8 mouse cellular contexts compared by ENCODE assay signal in the genomic region with DNA sequence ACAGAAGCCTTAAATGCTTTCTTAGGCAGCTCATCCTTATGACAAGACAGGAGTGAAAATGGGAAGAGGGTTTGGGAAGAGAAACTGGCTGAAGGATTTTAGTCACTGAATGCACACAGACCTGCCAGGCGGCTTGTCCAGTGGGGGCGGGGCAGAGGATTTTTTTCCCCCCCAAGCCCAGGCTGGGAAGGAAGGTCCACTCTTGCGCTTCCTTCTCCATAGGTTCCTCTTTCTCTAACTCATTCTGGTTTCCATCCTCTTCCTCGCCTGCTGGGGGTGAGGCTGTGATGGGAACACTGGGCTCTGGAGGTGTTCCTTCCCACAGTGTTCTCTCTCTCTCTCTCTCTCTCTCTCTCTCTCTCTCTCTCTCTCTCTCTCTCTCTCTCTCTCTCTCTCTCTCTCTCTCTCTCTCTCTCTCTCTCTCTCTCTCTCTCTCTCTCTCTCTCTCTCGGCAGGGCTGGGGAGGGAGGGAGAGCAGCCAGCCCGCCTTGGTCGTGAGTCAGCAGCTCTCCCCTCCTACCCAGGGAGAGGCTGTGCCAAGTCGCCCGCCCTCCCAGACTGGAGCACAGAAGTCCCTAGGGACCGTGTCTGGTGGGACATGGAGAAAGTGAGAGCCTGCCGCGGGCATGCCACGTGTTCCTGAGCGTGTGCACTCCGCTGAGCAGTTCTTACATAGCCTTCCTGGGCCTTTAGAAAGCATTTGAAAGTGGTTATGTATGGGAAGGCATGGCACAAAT.
DNase-seq lines count a peak whose midpoint lies in the region; ATAC-seq and TF ChIP-seq lines count a peak whose summit lies in the region.

No protein-coding gene starts in this region.

- peaks cover 3 to 12% of the 10 kb centered on the region in 2 experiments; a peak in 3 of 4 replicates for H3K4me1 ChIP-seq in CH12.LX (ENCODE audit: control insufficient read depth in 1 of 2, insufficient read depth in 2 of 2)
- no peaks in the 10 kb centered on the region for H3K4me1 ChIP-seq in liver, embryonic 15.5 days (replicated peaks)
- H3K4me1 ChIP-seq in neural tube, embryonic 12.5 days = peaks cover 10% of the 10 kb centered on the region; the same call in 1 of the 2 replicates

- in situ Hi-C loops in CH12.LX (cut with MboI; ENCODE audit: low pct_ligation_motif_present, low pct_unique_long_range_greater_than_20kb, low sequenced_read_pairs) = no loop called here

- TF ChIP-seq RAD21 in CH12.LX (IDR thresholded peaks at IDR 0.05; ENCODE audit: low read depth, low read length) = no peak

- no peaks in the 10 kb centered on the region for H3K9me3 ChIP-seq in CH12.LX (replicated peaks; ENCODE audit: low read length)
- no peaks in the 10 kb centered on the region for H3K9me3 ChIP-seq in liver, embryonic 15.5 days (replicated peaks)
- H3K9me3 ChIP-seq in neural tube, embryonic 12.5 days = no peaks in the 10 kb centered on the region

- H3K27me3 ChIP-seq in CH12.LX (replicated peaks) = no peaks in the 10 kb centered on the region
- no peaks in the 10 kb centered on the region for H3K27me3 ChIP-seq in liver, embryonic 15.5 days
- no peaks in the 10 kb centered on the region for H3K27me3 ChIP-seq in neural tube, embryonic 12.5 days (replicated peaks)

- ATAC-seq in liver, embryonic 15.5 days (ENCODE audit: insufficient read depth) = no peak
- peak; percentile 79 for ATAC-seq in neural tube, embryonic 12.5 days (ENCODE audit: low FRiP score, low read depth)

- peak; percentile 10 for DNase-seq in CH12.LX (ENCODE audit: extremely low read depth)
- peak; percentile 3 for DNase-seq in cerebellum, adult 9-11 months
- DNase-seq in frontal cortex, postnatal 10 days (ENCODE audit: low spot score in 2 of 2) = peak; percentile 60 to 71
- peak; percentile 82 for DNase-seq in heart, postnatal 4 days
- DNase-seq in layer of hippocampus, adult 2 months (ENCODE audit: low spot score in 2 of 2) = peak; percentile 58 to 72
- DNase-seq in urinary bladder, postnatal 10 days (ENCODE audit: low spot score) = peak; percentile 19

- no peak overlapping the region for H3K27ac ChIP-seq in CH12.LX (ENCODE audit: insufficient read depth, low read depth)
- peak overlapping the region; percentile 67 for H3K27ac ChIP-seq in layer of hippocampus, adult 2 months
- H3K27ac ChIP-seq in liver, embryonic 15.5 days (replicated peaks) = no peak overlapping the region
- no peak overlapping the region for H3K27ac ChIP-seq in neural tube, embryonic 12.5 days

- TF ChIP-seq POLR2A in CH12.LX (IDR thresholded peaks at IDR 0.05; ENCODE audit: low read depth, low read length) = no peak

- no peak overlapping the region for H3K4me3 ChIP-seq in CH12.LX (replicated peaks in 1 of 3; ENCODE audit: low read depth in 2 of 3, low read length in 2 of 3, poor library complexity in 1 of 3)
- H3K4me3 ChIP-seq in layer of hippocampus, adult 2 months = peak overlapping the region; percentile 33
- no peak overlapping the region for H3K4me3 ChIP-seq in liver, embryonic 15.5 days (replicated peaks)
- H3K4me3 ChIP-seq in neural tube, embryonic 12.5 days = no peak overlapping the region

- no peaks in the 10 kb centered on the region for H3K36me3 ChIP-seq in CH12.LX (replicated peaks in 1 of 2; ENCODE audit: control insufficient read depth in 1 of 2, insufficient read depth in 1 of 2, low read length in 1 of 2)
- H3K36me3 ChIP-seq in liver, embryonic 15.5 days (replicated peaks) = no peaks in the 10 kb centered on the region
- no peaks in the 10 kb centered on the region for H3K36me3 ChIP-seq in neural tube, embryonic 12.5 days

- TF ChIP-seq CTCF in CH12.LX (conservative IDR thresholded peaks at IDR 0.05 in 1 of 2, IDR thresholded peaks at IDR 0.05 in 1 of 2; ENCODE audit: low read depth in 2 of 2, low read length in 2 of 2) = no peak
- TF ChIP-seq CTCF in layer of hippocampus, adult 2 months (conservative IDR thresholded peaks at IDR 0.05) = no peak

- no peaks in the 10 kb centered on the region for H3K79me2 ChIP-seq in CH12.LX (replicated peaks; ENCODE audit: control insufficient read depth, extremely low read depth, insufficient read depth, poor library complexity, severe bottlenecking)

- WGBS in liver, embryonic 15.5 days (ENCODE audit: insufficient replicate concordance) = 8% methylated on average over 14 of the region's 15 CpGs
- 16% methylated on average over 14 of the region's 15 CpGs for WGBS in neural tube, embryonic 12.5 days

- peak overlapping the region; percentile 39; the same call in 1 of the 2 replicates for H3K4me2 ChIP-seq in CH12.LX (ENCODE audit: insufficient read depth, low read depth, poor library complexity, severe bottlenecking)
- H3K4me2 ChIP-seq in liver, embryonic 15.5 days = peak overlapping the region; percentile 46
- peak overlapping the region; percentile 46 for H3K4me2 ChIP-seq in neural tube, embryonic 12.5 days (replicated peaks)

- TF ChIP-seq EP300 in CH12.LX (IDR thresholded peaks at IDR 0.05; ENCODE audit: low read length) = no peak

- H3K9ac ChIP-seq in CH12.LX (ENCODE audit: insufficient read depth, low read depth) = no peak overlapping the region
- no peak overlapping the region for H3K9ac ChIP-seq in liver, embryonic 15.5 days
- H3K9ac ChIP-seq in neural tube, embryonic 12.5 days = no peak overlapping the region

- dilution Hi-C loops in CH12.LX (cut with MboI; ENCODE audit: extremely low pct_ligation_motif_present, extremely low pct_unique_long_range_greater_than_20kb, low sequenced_read_pairs) = no loop called here

TF ChIP-seq in CH12.LX, 34 proteins besides CTCF, POLR2A, EP300 and RAD21:
- TF ChIP-seq MXI1 (IDR thresholded peaks at IDR 0.05; ENCODE audit: low read depth, low read length) (peak; percentile 22; the same call in 1 of the 2 replicates), BHLHE40 (IDR thresholded peaks at IDR 0.05; ENCODE audit: low read depth, low read length) (peak; percentile 81), MAZ (IDR thresholded peaks at IDR 0.05; ENCODE audit: low read depth, low read length) (no peak), MEF2A (IDR thresholded peaks at IDR 0.05; ENCODE audit: borderline replicate concordance, low read depth, low read length) (no peak), MAX (IDR thresholded peaks at IDR 0.05; ENCODE audit: low read length) (peak; percentile 59; the same call in 1 of the 2 replicates), MYC (IDR thresholded peaks at IDR 0.05; ENCODE audit: low read depth, low read length) (peak; percentile 55; the same call in 1 of the 2 replicates), NELFE (IDR thresholded peaks at IDR 0.05; ENCODE audit: low read depth, low read length) (no peak)

Comparison
In these comparisons a context has a peak if more than half of its experiments do, and no peak if none do; other contexts are left out.
1. DNase-seq: peak in every context shown above with its lines; median percentile 82 in heart, postnatal 4 days; 66 in frontal cortex, postnatal 10 days; 65 in layer of hippocampus, adult 2 months; 19 in urinary bladder, postnatal 10 days; 10 in CH12.LX; 3 in cerebellum, adult 9-11 months.